Mouse (Mus musculus) ovary, postnatal 36 days (tissue): Measurements from ENCODE around the gene Pink1.

Experiments used
- DNase-seq: peaks from one replicate; pipeline ENCODE4 v3.0.0; 2022; ENCODE audit warnings: low spot score, mixed read lengths

Pink1 gene

GRCm38 (mm10) chr4:138326077-138326695 lies at the start of gene Pink1:
Gene Pink1, minus strand, starts transcription at chr4:138326307.
- peak; percentile 92 for DNase-seq

GRCm38 (mm10) chr4:138375117-138375516 lies 49.0 kb upstream of the Pink1 start:
- no peak for DNase-seq

GRCm38 (mm10) chr4:138370996-138371516 lies 44.9 kb upstream of the Pink1 start:
- DNase-seq, result no peak

GRCm38 (mm10) chr4:138368498-138369260 lies 42.6 kb upstream of the Pink1 start:
- no peak for DNase-seq

- DNase-seq, result peak; percentile 81
These were observed 41.8 kb upstream of the Pink1 start, which contains the start of gene Cda for GRCm38 (mm10) chr4:138367641-138368497. Gene Cda, minus strand, starts transcription at chr4:138367992.

GRCm38 (mm10) chr4:138366561-138366960 lies 40.5 kb upstream of the Pink1 start:
- DNase-seq, result no peak

- DNase-seq, result no peak
These were observed 37.4 kb upstream of the Pink1 start for GRCm38 (mm10) chr4:138363511-138363910.

GRCm38 (mm10) chr4:138362883-138363282 lies 36.8 kb upstream of the Pink1 start:
- DNase-seq, result no peak

GRCm38 (mm10) chr4:138361370-138361821 lies 35.3 kb upstream of the Pink1 start:
- no peak for DNase-seq

- no peak for DNase-seq
These were observed 32.1 kb upstream of the Pink1 start for GRCm38 (mm10) chr4:138358176-138358575.

GRCm38 (mm10) chr4:138356551-138356950 lies 30.4 kb upstream of the Pink1 start:
- no peak for DNase-seq

- no peak for DNase-seq
These were observed 30.0 kb upstream of the Pink1 start for GRCm38 (mm10) chr4:138356141-138356540.

GRCm38 (mm10) chr4:138355496-138355895 lies 29.4 kb upstream of the Pink1 start:
- no peak for DNase-seq

GRCm38 (mm10) chr4:138353438-138354171 lies 27.5 kb upstream of the Pink1 start:
- no peak for DNase-seq

GRCm38 (mm10) chr4:138352692-138353091 lies 26.6 kb upstream of the Pink1 start:
- no peak for DNase-seq

GRCm38 (mm10) chr4:138351821-138352220 lies 25.7 kb upstream of the Pink1 start:
- no peak for DNase-seq

- DNase-seq, result no peak
These were observed 22.6 kb upstream of the Pink1 start for GRCm38 (mm10) chr4:138348716-138349115.

- DNase-seq, result no peak
These were observed 21.2 kb upstream of the Pink1 start for GRCm38 (mm10) chr4:138347280-138347679.

- DNase-seq, result no peak
These were observed 18.9 kb upstream of the Pink1 start for GRCm38 (mm10) chr4:138344891-138345545.

- no peak for DNase-seq
These were observed 17.3 kb upstream of the Pink1 start for GRCm38 (mm10) chr4:138343341-138343837.

GRCm38 (mm10) chr4:138342778-138343177 lies 16.7 kb upstream of the Pink1 start:
- DNase-seq, result no peak
